ENCODE assay signal across 8 mouse cellular contexts in the genomic region with DNA sequence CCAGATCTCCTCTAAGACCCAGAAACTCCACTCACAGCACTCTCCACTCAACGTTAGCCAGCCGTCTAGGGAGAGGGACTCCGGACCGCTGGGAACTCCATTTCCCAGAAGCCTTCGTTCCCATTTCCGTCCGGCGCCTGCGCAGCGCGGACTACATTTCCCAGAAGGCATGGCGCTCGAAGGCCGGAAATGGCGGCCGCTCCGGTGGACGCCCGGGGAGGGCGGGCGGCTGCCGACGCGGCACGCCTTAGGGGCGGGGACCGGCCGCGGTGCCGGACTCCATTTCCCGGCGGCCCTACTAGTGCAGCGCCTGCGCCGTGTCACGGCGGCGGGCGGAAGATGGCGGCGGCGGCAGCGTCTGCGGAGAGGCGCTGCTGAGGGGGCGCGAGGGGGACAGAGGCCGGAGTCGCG. TPM values are rescaled to one million over a fixed set of nuclear protein-coding genes. Genes with fewer than 3 reads are reported as not detected.
DNase-seq lines count a peak whose midpoint lies in the region; ATAC-seq and TF ChIP-seq lines count a peak whose summit lies in the region.

A gene (plus strand): TSS at position 282 of the 411 bp plus-strand sequence.

- TF ChIP-seq EP300 in lung, postnatal 0 days (IDR thresholded peaks at IDR 0.05) = no peak

- H3K36me3 ChIP-seq in hindbrain, embryonic 10.5 days = peaks cover 10% of the 10 kb centered on the region
- 0 out of 2 replicates have a peak, but pooled peaks cover 5% of the 10 kb centered on the region for H3K36me3 ChIP-seq in lung, postnatal 0 days (ENCODE audit: insufficient read depth, low read length)

- H3K27ac ChIP-seq in hindbrain, embryonic 10.5 days = peak within 1 kb of the TSS; percentile 94
- H3K27ac ChIP-seq in lung, postnatal 0 days (ENCODE audit: low read length) = peak within 1 kb of the TSS; percentile 57; the same call in 1 of the 2 replicates

- peak within 1 kb of the TSS; percentile 96 for H3K4me3 ChIP-seq in hindbrain, embryonic 10.5 days
- H3K4me3 ChIP-seq in lung, postnatal 0 days (ENCODE audit: low read depth, low read length) = peak within 1 kb of the TSS; percentile 88

- DNase-seq in MEL-GATA-1-ER (ENCODE audit: extremely low read depth, low read depth) = peak; percentile 77
- peak; percentile 93 for DNase-seq in cerebellum, adult 8-10 months
- DNase-seq in hindbrain, embryonic 10.5 days (ENCODE audit: low spot score) = peak; percentile 96
- peak; percentile 96 for DNase-seq in layer of hippocampus, adult 9-11 months
- peak; percentile 98 for DNase-seq in lung, postnatal 0 days (ENCODE audit: low spot score)
- peak; percentile 90 for DNase-seq in ovary, postnatal 14 days (ENCODE audit: low spot score)
- DNase-seq in thymus, postnatal 14 days = peak; percentile 97

- under 1% methylated on average over 50 of the region's 50 CpGs for WGBS in hindbrain, embryonic 10.5 days
- 0% methylated on average over 43 of the region's 50 CpGs for WGBS in lung, postnatal 0 days

- H3K27me3 ChIP-seq in hindbrain, embryonic 10.5 days (ENCODE audit: insufficient read depth, poor library complexity, severe bottlenecking) = peaks cover 38% of the 10 kb centered on the region
- H3K27me3 ChIP-seq in lung, postnatal 0 days (replicated peaks; ENCODE audit: insufficient read depth, low read length) = peaks cover 15% of the 10 kb centered on the region

- H3K9ac ChIP-seq in lung, postnatal 0 days (replicated peaks; ENCODE audit: low read depth) = peak within 1 kb of the TSS; percentile 62

- peak; percentile 91 for ATAC-seq in frontal cortex, adult (ENCODE audit: low TSS enrichment)
- ATAC-seq in lung, postnatal 0 days = peak; percentile 97

- H3K4me2 ChIP-seq in lung, postnatal 0 days (replicated peaks; ENCODE audit: low read depth, low read length) = peak within 1 kb of the TSS; percentile 85

- TF ChIP-seq CTCF in lung, postnatal 0 days (IDR thresholded peaks at IDR 0.05) = no peak

- H3K4me1 ChIP-seq in hindbrain, embryonic 10.5 days (replicated peaks) = peaks cover 39% of the 10 kb centered on the region
- H3K4me1 ChIP-seq in lung, postnatal 0 days (ENCODE audit: insufficient read depth, low read depth, low read length) = no peaks in the 10 kb centered on the region; the same call in 1 of the 2 replicates

- 0 out of 2 replicates have a peak, but pooled peaks cover 3% of the 10 kb centered on the region for H3K9me3 ChIP-seq in hindbrain, embryonic 10.5 days
- no peaks in the 10 kb centered on the region for H3K9me3 ChIP-seq in lung, postnatal 0 days (ENCODE audit: low read length)

RNA-seq across cellular contexts. Expression of the gene that starts here (rescaled TPM):
- polyA plus RNA-seq in hindbrain, embryonic 10.5 days (2016; fragmentation: Nextera tagmentation; extraction: Ambion mirVana) = 45.9 and 57.2 TPM in 2 replicates
- 10.4 and 11.8 TPM in 2 replicates for polyA plus RNA-seq in lung, postnatal 0 days (2015; fragmentation: Nextera tagmentation; extraction: Ambion mirVana)

Comparison
In these comparisons a context has a peak if more than half of its experiments do, and no peak if none do; other contexts are left out.
1. Peak in every context shown above with its lines: DNase-seq, ATAC-seq, H3K4me3 ChIP-seq and H3K27ac ChIP-seq.